Mouse (Mus musculus) 3134 (cell line): ENCODE data around the gene Zfp846.
"Not testable (repeated sequence)": the region's sequence is repeated elsewhere in the genome, so short reads cannot be mapped to it uniquely, and the experiment has no call there.

Experiments
- DNase-seq: peaks from one replicate; pipeline ENCODE4 v3.0.0-alpha.2; 2011; ENCODE audit warnings: low spot score; ENCODE audit not compliant: insufficient read length; ENCODE audit errors: extremely low read depth

Zfp846 gene

GRCm38 (mm10) chr9:20581175-20581634 is at the start of gene Zfp846:
Gene Zfp846 (plus strand): TSS chr9:20581291.
- DNase-seq: peak; percentile 98

- no peak for DNase-seq
Measured at GRCm38 (mm10) chr9:20534326-20534926, 46.7 kb upstream of the Zfp846 start.

GRCm38 (mm10) chr9:20536598-20536997 is 44.5 kb upstream of the Zfp846 start:
- no peak for DNase-seq

- DNase-seq: no peak
Measured at GRCm38 (mm10) chr9:20543496-20543895, 37.6 kb upstream of the Zfp846 start.

- no peak for DNase-seq
Measured at GRCm38 (mm10) chr9:20544070-20544821, 36.8 kb upstream of the Zfp846 start.

- no peak for DNase-seq
Measured at GRCm38 (mm10) chr9:20545151-20545550, 35.9 kb upstream of the Zfp846 start.

- no peak for DNase-seq
Measured at GRCm38 (mm10) chr9:20551781-20552275, 29.3 kb upstream of the Zfp846 start.

GRCm38 (mm10) chr9:20552698-20553097 is 28.4 kb upstream of the Zfp846 start:
- DNase-seq: no peak

- DNase-seq: no peak
Measured at GRCm38 (mm10) chr9:20562177-20562576, 18.9 kb upstream of the Zfp846 start.

GRCm38 (mm10) chr9:20565326-20566030 is 15.6 kb upstream of the Zfp846 start:
- DNase-seq: not testable (repeated sequence)

GRCm38 (mm10) chr9:20571060-20571459 is 10.0 kb upstream of the Zfp846 start:
- DNase-seq: no peak

GRCm38 (mm10) chr9:20576591-20576990 is 4.5 kb upstream of the Zfp846 start:
- no peak for DNase-seq

GRCm38 (mm10) chr9:20601270-20601669 is 20.2 kb downstream of the Zfp846 start:
- DNase-seq: no peak

GRCm38 (mm10) chr9:20606269-20606668 is 25.2 kb downstream of the Zfp846 start:
- no peak for DNase-seq

- peak; percentile 95 for DNase-seq
Measured at GRCm38 (mm10) chr9:20607100-20607974, 26.2 kb downstream of the Zfp846 start.

GRCm38 (mm10) chr9:20609831-20610464 is 28.9 kb downstream of the Zfp846 start:
- DNase-seq: no peak

- no peak for DNase-seq
Measured at GRCm38 (mm10) chr9:20611976-20612375, 30.9 kb downstream of the Zfp846 start.

GRCm38 (mm10) chr9:20616685-20617084 is 35.6 kb downstream of the Zfp846 start:
- DNase-seq: no peak

GRCm38 (mm10) chr9:20631332-20631731 is 50.2 kb downstream of the Zfp846 start:
- DNase-seq: no peak

- DNase-seq: not testable (repeated sequence)
Measured at GRCm38 (mm10) chr9:20635676-20636075, 54.6 kb downstream of the Zfp846 start.
